Mouse (Mus musculus): ENCODE measurements around the gene Alx3. TPM values are rescaled to one million over a fixed set of nuclear protein-coding genes. Genes with fewer than 3 reads are reported as not detected.

Gene Alx3
- 31.1 and 37.4 TPM in 2 replicates for polyA plus RNA-seq (2016; fragmentation: Nextera tagmentation; extraction: Ambion mirVana)

- 1% methylated on average over 46 of the region's 46 CpGs for WGBS
- Histone ChIP-seq H3K27ac (peak within 1 kb of the TSS; percentile 96), H3K4me1 (peaks cover 77% of the 10 kb centered on the region), H3K9me3 (replicated peaks) (no peaks in the 10 kb centered on the region), H3K4me3 (peak within 1 kb of the TSS; percentile 75), H3K36me3 (peaks cover 7% of the 10 kb centered on the region; the same call in 1 of the 2 replicates), H3K27me3 (ENCODE audit: low read depth, poor library complexity, severe bottlenecking) (peaks cover 86% of the 10 kb centered on the region)
- peak; percentile 59 for DNase-seq (ENCODE audit: low spot score)
Measured at GRCm38 (mm10) chr3:107594662-107595263, at the start of gene Alx3. Gene Alx3, plus strand, starts transcription at chr3:107595031.

- no peaks in the 10 kb centered on the region for H3K36me3 ChIP-seq
- WGBS, result 41% methylated on average over 5 of the region's 5 CpGs
- DNase-seq (ENCODE audit: low spot score), result no peak
- H3K27ac ChIP-seq, result peak overlapping the region; percentile 50; the same call in 1 of the 2 replicates
- H3K9me3 ChIP-seq (replicated peaks), result no peaks in the 10 kb centered on the region
- peaks cover 89% of the 10 kb centered on the region for H3K27me3 ChIP-seq (ENCODE audit: low read depth, poor library complexity, severe bottlenecking)
- peaks cover 47% of the 10 kb centered on the region for H3K4me1 ChIP-seq
- no peak overlapping the region for H3K4me3 ChIP-seq
Measured at GRCm38 (mm10) chr3:107545278-107545677, 49.6 kb upstream of the Alx3 start.

- DNase-seq (ENCODE audit: low spot score), result peak; percentile 90
- H3K4me3 ChIP-seq, result no peak overlapping the region
- H3K36me3 ChIP-seq, result no peaks in the 10 kb centered on the region
- H3K4me1 ChIP-seq, result peaks cover 43% of the 10 kb centered on the region
- H3K27ac ChIP-seq, result no peak overlapping the region
- peaks cover 85% of the 10 kb centered on the region for H3K27me3 ChIP-seq (ENCODE audit: low read depth, poor library complexity, severe bottlenecking)
- H3K9me3 ChIP-seq (replicated peaks), result no peaks in the 10 kb centered on the region
- WGBS, result 17% methylated on average over 10 of the region's 10 CpGs
Measured at GRCm38 (mm10) chr3:107545716-107546412, 49.0 kb upstream of the Alx3 start.

GRCm38 (mm10) chr3:107546956-107547355 lies 47.9 kb upstream of the Alx3 start:
- H3K27ac ChIP-seq, result 0 out of 2 replicates have a peak overlapping the region, but pooled peaks have one; percentile 25
- H3K4me3 ChIP-seq, result no peak overlapping the region
- H3K4me1 ChIP-seq, result peaks cover 43% of the 10 kb centered on the region
- no peaks in the 10 kb centered on the region for H3K9me3 ChIP-seq (replicated peaks)
- no peaks in the 10 kb centered on the region for H3K36me3 ChIP-seq
- 39% methylated on average over 2 of the region's 2 CpGs for WGBS
- peaks cover 78% of the 10 kb centered on the region for H3K27me3 ChIP-seq (ENCODE audit: low read depth, poor library complexity, severe bottlenecking)
- peak; percentile 48 for DNase-seq (ENCODE audit: low spot score)

GRCm38 (mm10) chr3:107550409-107551049 lies 44.3 kb upstream of the Alx3 start:
- 75% methylated on average over 17 of the region's 17 CpGs for WGBS

GRCm38 (mm10) chr3:107554842-107555241 lies 40.0 kb upstream of the Alx3 start, which contains the start of gene Ubl4b:
Gene Ubl4b, minus strand, starts transcription at chr3:107555073.
- 85% methylated on average over 2 of the region's 2 CpGs for WGBS
- Histone ChIP-seq H3K4me1 (peaks cover 9% of the 10 kb centered on the region), H3K9me3 (replicated peaks) (no peaks in the 10 kb centered on the region), H3K27me3 (ENCODE audit: low read depth, poor library complexity, severe bottlenecking) (peaks cover 75% of the 10 kb centered on the region), H3K36me3 (no peaks in the 10 kb centered on the region), H3K4me3 (no peak within 1 kb of the TSS), H3K27ac (no peak within 1 kb of the TSS)
- no peak for DNase-seq (ENCODE audit: low spot score)

More at GRCm38 (mm10) chr3:107550409-107551049, 44.3 kb upstream of the Alx3 start:
- Histone ChIP-seq H3K9me3 (replicated peaks) (no peaks in the 10 kb centered on the region), H3K27me3 (ENCODE audit: low read depth, poor library complexity, severe bottlenecking) (peaks cover 85% of the 10 kb centered on the region), H3K36me3 (no peaks in the 10 kb centered on the region), H3K4me1 (peaks cover 27% of the 10 kb centered on the region), H3K27ac (no peak overlapping the region), H3K4me3 (no peak overlapping the region)
- peak; percentile 88 for DNase-seq (ENCODE audit: low spot score)

GRCm38 (mm10) chr3:107558740-107559139 lies 36.1 kb upstream of the Alx3 start:
- no peak for DNase-seq (ENCODE audit: low spot score)
- WGBS, result 19% methylated on average over 3 of the region's 3 CpGs

GRCm38 (mm10) chr3:107559183-107559582 lies 35.6 kb upstream of the Alx3 start:
- WGBS, result 12% methylated on average over 3 of the region's 3 CpGs
- DNase-seq (ENCODE audit: low spot score), result peak; percentile 82
- Histone ChIP-seq H3K4me3 (no peak overlapping the region), H3K9me3 (replicated peaks) (no peaks in the 10 kb centered on the region), H3K4me1 (peaks cover 47% of the 10 kb centered on the region), H3K27me3 (ENCODE audit: low read depth, poor library complexity, severe bottlenecking) (peaks cover 60% of the 10 kb centered on the region), H3K36me3 (no peaks in the 10 kb centered on the region), H3K27ac (no peak overlapping the region)

More at GRCm38 (mm10) chr3:107558740-107559139, 36.1 kb upstream of the Alx3 start:
- H3K9me3 ChIP-seq (replicated peaks), result no peaks in the 10 kb centered on the region
- no peak overlapping the region for H3K27ac ChIP-seq
- H3K4me3 ChIP-seq, result no peak overlapping the region
- H3K36me3 ChIP-seq, result no peaks in the 10 kb centered on the region
- peaks cover 43% of the 10 kb centered on the region for H3K4me1 ChIP-seq
- H3K27me3 ChIP-seq (ENCODE audit: low read depth, poor library complexity, severe bottlenecking), result peaks cover 65% of the 10 kb centered on the region

GRCm38 (mm10) chr3:107562104-107562503 lies 32.7 kb upstream of the Alx3 start:
- no peaks in the 10 kb centered on the region for H3K36me3 ChIP-seq
- 50% methylated on average over 2 of the region's 2 CpGs for WGBS
- DNase-seq (ENCODE audit: low spot score), result no peak
- H3K4me3 ChIP-seq, result no peak overlapping the region
- H3K4me1 ChIP-seq, result peaks cover 67% of the 10 kb centered on the region
- no peaks in the 10 kb centered on the region for H3K9me3 ChIP-seq (replicated peaks)
- peaks cover 54% of the 10 kb centered on the region for H3K27me3 ChIP-seq (ENCODE audit: low read depth, poor library complexity, severe bottlenecking)
- peak overlapping the region; percentile 54 for H3K27ac ChIP-seq

GRCm38 (mm10) chr3:107562591-107562990 lies 32.2 kb upstream of the Alx3 start:
- 47% methylated on average over 4 of the region's 4 CpGs for WGBS
- Histone ChIP-seq H3K36me3 (no peaks in the 10 kb centered on the region), H3K4me3 (no peak overlapping the region), H3K27ac (peak overlapping the region; percentile 54; the same call in 1 of the 2 replicates), H3K4me1 (peaks cover 72% of the 10 kb centered on the region), H3K9me3 (replicated peaks) (no peaks in the 10 kb centered on the region), H3K27me3 (ENCODE audit: low read depth, poor library complexity, severe bottlenecking) (peaks cover 50% of the 10 kb centered on the region)
- no peak for DNase-seq (ENCODE audit: low spot score)

- Histone ChIP-seq H3K27ac (peak overlapping the region; percentile 63; the same call in 1 of the 2 replicates), H3K9me3 (replicated peaks) (no peaks in the 10 kb centered on the region), H3K27me3 (ENCODE audit: low read depth, poor library complexity, severe bottlenecking) (peaks cover 44% of the 10 kb centered on the region; the same call in 1 of the 2 replicates), H3K36me3 (no peaks in the 10 kb centered on the region), H3K4me3 (no peak overlapping the region), H3K4me1 (peaks cover 82% of the 10 kb centered on the region)
- 22% methylated on average over 4 of the region's 4 CpGs for WGBS
- peak; percentile 72 for DNase-seq (ENCODE audit: low spot score)
Measured at GRCm38 (mm10) chr3:107563880-107564279, 31.0 kb upstream of the Alx3 start.

- Histone ChIP-seq H3K27ac (peak overlapping the region; percentile 42), H3K36me3 (no peaks in the 10 kb centered on the region), H3K27me3 (ENCODE audit: low read depth, poor library complexity, severe bottlenecking) (peaks cover 39% of the 10 kb centered on the region; the same call in 1 of the 2 replicates), H3K4me1 (peaks cover 79% of the 10 kb centered on the region), H3K9me3 (replicated peaks) (no peaks in the 10 kb centered on the region), H3K4me3 (no peak overlapping the region)
- no peak for DNase-seq (ENCODE audit: low spot score)
- 9% methylated on average over 3 of the region's 3 CpGs for WGBS
Measured at GRCm38 (mm10) chr3:107565331-107565730, 29.5 kb upstream of the Alx3 start.
